Mouse (Mus musculus) stomach, postnatal 0 days (tissue): ENCODE data around the gene Pdpr. TPM values are rescaled to one million over a fixed set of nuclear protein-coding genes. Genes with fewer than 3 reads are reported as not detected.

ENCODE experiments used
- ATAC-seq: fragments of 200-750 bp; cut with Nextera tagmentation; 2 replicates; pipeline ENCODE4 v1.8.0; 2017; ENCODE audit not compliant: low FRiP score, low TSS enrichment
- DNase-seq: peaks from one replicate; pipeline ENCODE4 v3.0.0-alpha.2; 2016; ENCODE audit warnings: low spot score
- H3K27ac ChIP-seq: fragments of 300-500 bp; sonication (generic); replicated peaks from 2 replicates; pipeline ENCODE4 v1.5.1; 2014; ENCODE audit warnings: mild to moderate bottlenecking, control low read depth
- H3K27me3 ChIP-seq: fragments of 300-500 bp; sonication (generic); 2 replicates; pipeline ENCODE4 v1.6.1; 2014; ENCODE audit warnings: low read length; ENCODE audit not compliant: control insufficient read depth, insufficient read depth
- H3K36me3 ChIP-seq: fragments of 300-500 bp; sonication (generic); 2 replicates; pipeline ENCODE4 v1.6.1; 2014; ENCODE audit warnings: low read length, mixed read lengths; ENCODE audit not compliant: control insufficient read depth, insufficient read depth
- H3K4me1 ChIP-seq: fragments of 300-500 bp; sonication (generic); replicated peaks from 2 replicates; pipeline ENCODE4 v1.6.1; 2014; ENCODE audit warnings: antibody characterized with exemption; ENCODE audit not compliant: control insufficient read depth, insufficient read depth
- H3K4me2 ChIP-seq: fragments of 300-500 bp; sonication (generic); replicated peaks from 2 replicates; pipeline ENCODE4 v1.6.1; 2014; ENCODE audit warnings: low read depth, mild to moderate bottlenecking, control low read depth, moderate library complexity
- H3K4me3 ChIP-seq: fragments of 300-500 bp; sonication (generic); 2 replicates; pipeline ENCODE4 v1.5.1; 2014; ENCODE audit warnings: low read depth, low read length, control low read depth
- H3K9ac ChIP-seq: fragments of 300-500 bp; sonication (generic); 2 replicates; pipeline ENCODE4 v1.6.1; 2014; ENCODE audit warnings: mild to moderate bottlenecking, low read length, control low read depth, mixed read lengths
- H3K9me3 ChIP-seq: fragments of 300-500 bp; sonication (generic); 2 replicates; pipeline ENCODE4 v1.6.1; 2016; ENCODE audit warnings: low read length; ENCODE audit not compliant: control insufficient read depth
- CTCF ChIP-seq: IDR thresholded peaks from 2 replicates; pipeline ENCODE4 v1.5.1; 2016; ENCODE audit warnings: antibody characterized with exemption, low read depth, mild to moderate bottlenecking, moderate library complexity
- EP300 ChIP-seq: optimal IDR thresholded peaks from 2 replicates; pipeline ENCODE3; 2016; ENCODE audit warnings: antibody characterized with exemption
- WGBS: fragments of 180-500 bp; shearing (Covaris S2); extraction: QIAGEN DNeasy Blood & Tissue Kit; methylation state at CpG from one replicate; pipeline ENCODE4 v1.1.7; 2014; 5-methylcytosine and 5-hydroxymethylcytosine counted together
- polyA plus RNA-seq: library from polyadenylated mRNA; unstranded; fragments of >200 nt; fragmentation: Nextera tagmentation; extraction: Ambion mirVana; gene quantifications from 2 replicates; pipeline ENCODE4 v1.2.1, GENCODE M21; 2015

Gene Pdpr
- polyA plus RNA-seq, 1 experiment from 2014 or later = 5.8 TPM

DNA sequence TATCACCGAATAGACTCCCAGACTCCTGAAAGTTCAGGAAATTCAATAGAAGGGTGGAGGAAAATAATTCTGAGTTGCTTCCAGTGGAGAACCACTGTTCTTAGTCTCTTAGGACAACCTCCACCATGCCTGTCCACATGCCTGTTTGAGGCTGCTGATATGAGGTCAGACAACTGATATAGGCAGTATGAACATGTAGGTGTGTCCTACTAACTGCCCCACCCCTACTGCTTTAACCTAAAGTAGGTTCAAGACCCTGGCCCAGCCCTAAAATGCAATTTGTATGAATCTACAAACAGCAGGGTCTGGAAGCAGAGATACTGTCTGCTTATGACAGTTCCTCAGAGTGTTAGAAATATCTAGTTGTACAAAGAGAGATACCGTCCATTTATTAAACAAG lies 38.8 kb upstream of the Pdpr start:
- H3K4me3 ChIP-seq = no peak overlapping the region

DNA sequence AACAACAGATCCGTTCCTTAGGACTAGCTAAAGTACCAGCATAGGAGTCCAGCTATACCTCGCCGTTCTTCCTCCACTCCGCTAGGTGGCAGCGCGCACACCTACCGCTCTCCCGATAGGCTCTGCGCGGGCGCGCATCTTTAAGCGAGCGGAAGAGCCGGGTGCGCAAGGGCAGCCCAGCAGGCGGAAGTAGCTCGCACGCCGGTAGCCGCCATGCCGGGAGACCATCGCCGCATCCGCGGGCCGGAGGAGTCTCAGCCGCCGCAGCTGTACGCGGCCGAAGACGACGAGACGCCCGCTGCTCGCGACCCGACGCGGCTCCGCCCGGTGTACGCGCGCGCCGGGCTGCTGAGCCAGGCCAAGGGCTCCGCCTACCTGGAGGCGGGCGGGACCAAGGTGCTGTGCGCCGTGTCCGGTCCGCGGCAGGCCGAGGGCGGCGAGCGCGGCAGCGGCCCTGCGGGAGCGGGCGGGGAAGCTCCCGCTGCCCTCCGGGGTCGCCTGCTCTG lies 38.2 kb upstream of the Pdpr start, which contains the start of gene Exosc6:
TSS of gene Exosc6 (plus strand) at position 182 of the 506 bp plus-strand sequence.
- Histone ChIP-seq H3K27ac (peak within 1 kb of the TSS; percentile 71), H3K4me2 (peak within 1 kb of the TSS; percentile 99), H3K9me3 (no peaks in the 10 kb centered on the region), H3K4me3 (peak within 1 kb of the TSS; percentile 93), H3K27me3 (no peaks in the 10 kb centered on the region), H3K9ac (peak within 1 kb of the TSS; percentile 79), H3K36me3 (peaks cover 33% of the 10 kb centered on the region), H3K4me1 (peaks cover 4% of the 10 kb centered on the region; the same call in 1 of the 2 replicates)
- ATAC-seq (peak; percentile 96), DNase-seq (peak; percentile 94)
- TF ChIP-seq EP300 = no peak
- TF ChIP-seq CTCF = peak; percentile 98
- under 1% methylated on average over 59 of the region's 68 CpGs for WGBS

More for the DNA sequence above, 38.8 kb upstream of the Pdpr start:
- Histone ChIP-seq H3K4me1 (peaks cover 4% of the 10 kb centered on the region; the same call in 1 of the 2 replicates), H3K36me3 (peaks cover 33% of the 10 kb centered on the region), H3K27ac (no peak overlapping the region), H3K9me3 (no peaks in the 10 kb centered on the region), H3K9ac (no peak overlapping the region), H3K27me3 (no peaks in the 10 kb centered on the region), H3K4me2 (no peak overlapping the region)
- 65% methylated on average over 2 of the region's 2 CpGs for WGBS
- ATAC-seq (peak; percentile 48), DNase-seq (no peak)
- TF ChIP-seq CTCF (no peak), EP300 (no peak)

DNA sequence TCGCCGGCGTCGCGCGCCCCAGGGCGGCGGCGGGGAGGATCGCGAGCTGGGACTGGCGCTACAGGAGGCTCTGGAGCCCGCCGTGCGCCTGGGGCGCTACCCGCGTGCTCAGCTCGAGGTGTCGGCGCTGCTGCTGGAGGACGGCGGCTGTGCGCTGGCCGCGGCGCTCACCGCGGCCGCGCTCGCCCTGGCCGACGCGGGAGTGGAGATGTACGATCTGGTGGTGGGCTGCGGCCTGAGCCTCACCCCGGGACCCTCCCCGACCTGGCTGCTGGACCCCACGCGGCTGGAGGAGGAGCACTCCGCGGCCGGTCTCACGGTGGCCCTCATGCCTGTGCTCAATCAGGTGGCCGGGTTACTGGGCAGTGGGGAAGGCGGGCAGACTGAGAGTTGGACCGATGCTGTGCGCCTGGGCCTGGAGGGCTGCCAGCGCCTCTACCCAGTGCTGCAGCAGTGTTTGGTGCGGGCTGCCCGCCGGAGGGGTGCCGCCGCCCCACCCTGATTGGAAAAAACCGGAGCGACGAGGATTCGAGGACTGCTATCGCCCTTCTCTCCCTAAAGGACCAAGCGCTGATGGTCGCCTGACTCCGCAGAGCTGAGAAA lies 37.6 kb upstream of the Pdpr start:
- DNase-seq = peak; percentile 63
- H3K27me3 ChIP-seq = no peaks in the 10 kb centered on the region
- peaks cover 4% of the 10 kb centered on the region; the same call in 1 of the 2 replicates for H3K4me1 ChIP-seq
- peak overlapping the region; percentile 99 for H3K4me2 ChIP-seq
- no peaks in the 10 kb centered on the region for H3K9me3 ChIP-seq
- peak; percentile 66 for ATAC-seq
- H3K36me3 ChIP-seq = peaks cover 31% of the 10 kb centered on the region
- H3K9ac ChIP-seq = peak overlapping the region; percentile 79
- no peak for TF ChIP-seq CTCF
- TF ChIP-seq EP300 = no peak
- peak overlapping the region; percentile 93 for H3K4me3 ChIP-seq
- under 1% methylated on average over 59 of the region's 63 CpGs for WGBS
- H3K27ac ChIP-seq = peak overlapping the region; percentile 71

DNA sequence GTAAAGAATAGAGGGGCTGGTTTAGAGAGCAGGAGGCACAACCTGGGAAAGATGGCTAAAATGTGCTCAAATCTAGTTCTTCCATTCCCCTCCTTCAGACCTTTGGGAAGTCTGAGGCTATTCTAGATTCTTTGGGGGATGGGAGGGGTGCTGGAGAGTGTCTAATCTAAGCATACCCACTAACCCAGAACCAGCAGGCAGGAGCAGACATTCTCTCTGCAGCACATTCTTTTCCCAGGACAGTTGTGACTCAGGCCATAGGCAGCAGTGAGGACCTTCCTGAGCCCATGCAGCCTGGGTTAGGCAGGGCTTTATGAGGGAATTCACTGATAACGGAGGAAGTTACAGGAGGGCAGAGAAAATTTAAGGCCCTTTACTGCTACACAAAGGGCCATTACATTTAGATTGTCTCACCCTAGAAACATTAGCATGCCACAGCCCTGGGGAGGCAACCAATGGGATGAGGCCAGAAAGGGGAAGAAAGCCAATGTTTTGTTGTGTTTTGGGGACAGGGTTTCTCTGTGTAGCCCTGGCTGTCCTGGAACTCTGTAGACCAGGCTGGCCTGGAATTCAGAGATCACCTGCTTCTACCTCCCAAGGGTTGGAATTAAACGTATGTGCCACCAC lies 35.4 kb upstream of the Pdpr start:
- no peak overlapping the region for H3K9ac ChIP-seq
- H3K27ac ChIP-seq = no peak overlapping the region
- H3K4me3 ChIP-seq = no peak overlapping the region
- H3K9me3 ChIP-seq = no peaks in the 10 kb centered on the region
- WGBS = 63% methylated on average over 2 of the region's 2 CpGs
- ATAC-seq = no peak
- H3K36me3 ChIP-seq = peaks cover 12% of the 10 kb centered on the region
- no peak for TF ChIP-seq EP300
- no peak for TF ChIP-seq CTCF
- H3K4me2 ChIP-seq = no peak overlapping the region
- H3K4me1 ChIP-seq = peaks cover 4% of the 10 kb centered on the region; the same call in 1 of the 2 replicates
- no peaks in the 10 kb centered on the region for H3K27me3 ChIP-seq
- DNase-seq = no peak

DNA sequence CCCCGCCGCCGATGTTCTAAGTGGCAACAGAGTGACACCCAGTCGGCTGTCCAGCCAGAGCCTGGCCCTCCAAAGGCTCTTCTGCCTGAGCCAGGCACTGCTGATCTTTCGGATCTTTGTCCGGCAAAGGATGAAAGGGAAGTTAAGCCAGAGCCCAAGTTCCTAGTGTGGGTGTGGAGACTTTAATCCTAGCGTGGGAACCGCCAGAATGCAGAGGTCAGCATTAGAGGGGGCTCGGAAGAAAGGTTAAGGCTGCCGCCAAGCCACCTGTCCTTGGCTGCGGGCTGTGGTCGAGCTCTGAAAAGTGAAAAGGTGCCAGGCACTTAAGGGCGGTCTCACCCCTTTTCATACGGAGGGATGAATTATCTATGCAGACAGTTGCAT lies 32.8 kb upstream of the Pdpr start:
- Histone ChIP-seq H3K4me3 (peak overlapping the region; percentile 59), H3K27me3 (no peaks in the 10 kb centered on the region), H3K4me2 (peak overlapping the region; percentile 70), H3K4me1 (peaks cover 4% of the 10 kb centered on the region; the same call in 1 of the 2 replicates), H3K36me3 (no peaks in the 10 kb centered on the region), H3K27ac (no peak overlapping the region), H3K9ac (peak overlapping the region; percentile 51), H3K9me3 (no peaks in the 10 kb centered on the region)
- TF ChIP-seq EP300 = no peak
- no peak for TF ChIP-seq CTCF
- ATAC-seq = no peak
- WGBS = 0% methylated on average over 14 of the region's 14 CpGs
- DNase-seq = no peak
